Mouse (Mus musculus) megakaryocyte, adult 5-6 weeks (primary cell): ENCODE data around the gene Rps6kb1. TPM values are rescaled to one million over a fixed set of nuclear protein-coding genes. Genes with fewer than 3 reads are reported as not detected.
"Not testable (repeated sequence)": the region's sequence is repeated elsewhere in the genome, so short reads cannot be mapped to it uniquely, and the experiment has no call there.

Experiments
- ATAC-seq: 2 replicates; pipeline ENCODE4 v1.8.0; 2016; ENCODE audit warnings: mild to moderate bottlenecking, inconsistent platforms; ENCODE audit not compliant: poor library complexity, severe bottlenecking
- total RNA-seq, 2 experiments: library from RNA; stranded (forward) in 1 of 2; stranded (reverse) in 1 of 2; fragments of 153-499, 151-499 nt in 1 of 2; fragments of 221-1000, 200-1000 nt in 1 of 2; gene quantifications; 2 replicates each; pipeline versions ENCODE4 v1.2.3 to v1.2.4; 2015 to 2017

Rps6kb1 gene
- total RNA-seq, 2 experiments from 2014 or later: 29.9 to 30.4 TPM

DNA sequence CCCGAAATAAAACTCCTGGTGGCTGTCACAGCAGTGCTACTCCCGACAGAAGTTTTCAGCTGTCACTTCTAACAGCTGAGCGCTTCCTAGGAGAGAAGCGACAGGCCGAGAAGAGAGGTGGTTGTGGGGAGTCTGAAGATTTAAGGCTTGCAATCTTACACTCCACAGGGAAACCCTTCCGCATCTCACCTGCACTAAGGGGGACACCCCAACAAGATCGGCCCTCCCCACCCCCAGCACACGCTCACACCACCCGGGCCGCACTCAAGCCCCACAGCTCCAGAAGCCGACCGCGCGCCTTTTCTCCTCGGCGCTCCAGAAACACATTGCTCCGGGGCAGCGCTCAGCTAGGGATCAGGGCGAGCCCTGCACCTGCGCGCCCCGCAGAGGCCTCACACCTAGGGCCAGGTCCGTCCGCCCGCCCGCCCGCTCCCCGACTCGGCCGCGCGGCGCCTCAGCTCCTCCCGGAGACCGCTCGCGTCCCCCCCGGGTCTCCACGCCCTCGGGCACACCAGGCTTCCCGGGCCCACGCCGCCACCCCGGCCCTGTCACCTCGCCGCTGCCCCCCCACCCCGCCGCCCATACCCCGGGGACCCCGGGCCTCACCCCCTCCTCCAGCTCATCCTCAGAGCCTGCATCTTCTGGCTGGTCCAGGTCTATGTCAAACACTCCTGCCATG, 506 bp downstream of the Rps6kb1 start:
- no peak for ATAC-seq

DNA sequence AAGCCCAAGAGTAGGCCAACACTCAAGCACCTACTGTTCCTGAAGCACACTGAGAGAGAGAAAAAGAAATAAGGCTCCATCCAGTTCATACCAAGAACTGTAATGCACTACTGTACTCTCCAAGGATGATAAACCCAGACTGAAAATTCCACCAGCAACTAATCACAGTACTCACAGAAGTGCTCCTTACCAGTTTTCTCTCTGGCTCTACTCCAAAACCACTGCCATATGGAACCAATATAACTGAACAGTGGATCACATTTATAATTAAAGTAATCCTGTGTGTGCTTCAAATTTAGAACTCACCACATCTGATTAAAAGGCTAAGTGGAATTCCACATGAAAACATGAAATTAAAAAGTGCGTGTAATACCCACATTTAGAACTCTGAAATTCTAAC, 1.8 kb downstream of the Rps6kb1 start:
- ATAC-seq: no peak

DNA sequence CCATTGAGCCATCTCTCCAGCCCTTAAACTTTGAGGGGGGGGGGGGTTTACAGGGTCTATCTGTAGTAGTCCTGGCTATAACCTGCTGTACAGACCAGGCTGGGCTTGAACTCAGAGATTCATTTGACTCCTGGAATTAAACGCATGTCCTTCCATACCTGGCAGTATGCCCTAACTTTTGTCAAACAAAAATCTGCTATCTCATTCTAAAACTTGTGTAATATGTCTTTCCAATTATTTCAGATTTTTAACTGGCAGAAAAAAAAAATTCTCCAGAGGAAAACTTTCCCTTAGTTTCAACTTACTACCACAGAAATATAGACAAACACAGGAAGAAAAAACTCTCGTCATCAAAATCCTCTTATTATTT, 4.1 kb downstream of the Rps6kb1 start:
- ATAC-seq: no peak

DNA sequence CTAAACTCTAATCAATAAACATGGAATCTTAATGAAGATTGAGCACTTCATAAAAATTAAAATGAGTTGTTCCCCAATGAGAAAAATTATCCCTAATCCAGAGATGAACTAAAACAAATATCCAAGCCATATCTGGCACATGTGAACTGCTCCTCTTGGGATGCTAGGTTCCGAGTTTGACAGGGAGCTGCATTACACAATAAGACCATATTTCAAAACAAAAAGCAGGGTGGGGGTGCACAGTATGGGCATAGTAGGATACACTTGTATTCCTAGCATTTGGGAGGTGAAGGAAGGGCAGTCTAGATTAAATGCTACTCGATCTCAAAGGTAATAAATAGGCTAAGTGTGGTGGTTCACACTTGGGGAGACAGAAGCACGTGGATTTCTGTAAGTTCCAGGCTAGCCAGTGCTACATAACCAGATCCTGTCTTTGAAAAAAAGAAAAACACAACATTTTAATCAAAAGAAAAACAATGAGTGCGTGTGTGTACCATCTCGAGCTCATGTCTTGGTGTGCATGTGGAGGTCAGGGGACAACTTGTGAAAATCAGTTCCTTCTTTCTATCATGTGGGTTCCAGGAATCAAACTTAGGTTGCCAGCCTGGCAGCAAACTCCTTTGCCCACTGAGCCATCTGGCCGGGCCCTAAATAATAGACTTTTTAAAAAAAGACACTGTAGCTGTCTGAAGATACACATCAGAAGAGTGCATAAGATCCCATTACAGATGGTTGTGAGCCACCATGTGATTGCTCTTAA, 4.7 kb downstream of the Rps6kb1 start:
- ATAC-seq: no peak

DNA sequence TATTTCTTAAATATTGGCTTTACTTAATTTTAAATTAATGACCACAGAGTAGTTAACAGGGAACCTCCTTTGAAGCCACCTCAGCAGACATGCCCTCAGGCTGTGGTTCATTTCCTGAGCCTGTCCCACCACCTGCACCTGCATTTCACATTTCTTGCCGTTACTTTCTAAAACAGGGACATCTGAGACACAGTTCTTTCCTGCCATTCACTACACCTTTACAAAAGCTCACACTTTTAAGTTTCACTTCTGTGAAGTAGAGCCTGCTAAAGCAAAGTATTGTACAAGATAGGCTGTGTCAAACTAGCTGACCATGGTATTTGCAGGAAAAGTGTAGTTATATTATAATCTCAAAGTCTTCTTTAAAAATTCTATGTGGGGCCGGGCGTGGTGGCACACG, 5.8 kb downstream of the Rps6kb1 start:
- ATAC-seq: no peak

DNA sequence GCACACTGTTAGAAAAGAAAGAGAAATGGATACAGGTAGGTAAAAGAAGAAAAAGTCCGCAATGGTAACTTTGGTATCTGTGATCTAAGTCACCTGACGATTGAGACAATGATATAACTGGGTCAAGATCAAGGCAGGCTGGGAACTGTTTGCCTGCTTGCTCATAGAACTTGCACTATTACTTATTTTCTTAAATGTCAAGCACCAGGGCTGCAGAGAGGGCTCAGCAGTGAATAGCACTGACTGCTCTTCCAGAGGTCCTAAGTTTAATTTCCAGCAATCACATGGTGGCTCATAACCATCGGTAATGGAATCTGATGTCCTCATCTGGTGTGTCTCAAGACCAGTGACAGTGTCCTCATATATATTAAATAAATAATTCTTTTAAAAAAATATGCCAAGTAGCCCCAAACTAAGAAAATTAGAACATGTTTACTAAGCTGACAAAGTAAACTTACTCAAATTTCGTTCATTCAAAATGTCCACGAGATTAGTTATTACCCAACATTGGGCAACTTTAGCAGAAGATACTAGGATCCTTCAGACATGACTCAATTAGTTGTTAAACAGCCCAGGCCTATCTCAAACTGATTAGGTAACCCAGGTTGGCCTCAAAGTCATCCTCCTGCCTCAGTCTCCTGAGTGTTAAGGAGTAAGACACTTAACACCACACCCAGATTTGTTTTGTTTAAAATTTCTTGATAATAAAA, 10.2 kb downstream of the Rps6kb1 start:
- ATAC-seq: no peak

DNA sequence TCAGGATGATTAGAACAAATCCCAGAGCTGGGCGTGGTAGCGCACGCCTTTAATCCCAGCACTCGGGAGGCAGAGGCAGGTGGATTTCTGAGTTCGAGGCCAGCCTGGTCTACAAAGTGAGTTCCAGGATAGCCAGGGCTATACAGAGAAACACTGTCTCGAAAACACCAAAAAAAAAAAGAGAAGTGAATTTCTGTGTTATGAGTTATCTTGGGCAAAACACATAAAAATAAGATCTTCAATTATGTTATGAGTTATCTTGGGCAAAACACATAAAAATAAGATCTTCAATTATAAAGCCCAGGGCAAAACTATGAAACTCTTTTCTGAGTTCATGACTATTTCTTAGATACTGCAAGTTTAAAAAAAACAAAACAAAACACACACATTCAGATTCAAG, 11.3 kb downstream of the Rps6kb1 start:
- ATAC-seq: not testable (repeated sequence)

DNA sequence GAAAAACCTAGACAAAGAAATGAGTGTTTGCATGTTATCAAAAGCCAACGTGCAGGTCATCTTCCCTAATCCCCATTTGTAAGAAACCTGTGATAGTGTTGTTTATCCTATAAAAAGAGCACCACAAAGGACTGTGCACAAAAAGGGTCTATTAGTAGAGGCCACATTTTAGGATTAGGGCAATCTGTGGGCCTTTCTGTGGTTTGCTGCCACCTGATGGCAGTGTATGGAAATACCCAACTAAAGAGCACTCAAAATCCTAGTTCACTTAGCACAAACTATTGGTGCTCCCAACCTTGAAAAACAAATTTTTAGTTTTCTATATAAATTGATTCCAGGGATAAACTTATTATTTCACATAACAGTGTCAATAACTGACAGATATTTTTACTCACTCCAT, 11.8 kb downstream of the Rps6kb1 start:
- ATAC-seq: peak; percentile 47; the same call in 1 of the 2 replicates

DNA sequence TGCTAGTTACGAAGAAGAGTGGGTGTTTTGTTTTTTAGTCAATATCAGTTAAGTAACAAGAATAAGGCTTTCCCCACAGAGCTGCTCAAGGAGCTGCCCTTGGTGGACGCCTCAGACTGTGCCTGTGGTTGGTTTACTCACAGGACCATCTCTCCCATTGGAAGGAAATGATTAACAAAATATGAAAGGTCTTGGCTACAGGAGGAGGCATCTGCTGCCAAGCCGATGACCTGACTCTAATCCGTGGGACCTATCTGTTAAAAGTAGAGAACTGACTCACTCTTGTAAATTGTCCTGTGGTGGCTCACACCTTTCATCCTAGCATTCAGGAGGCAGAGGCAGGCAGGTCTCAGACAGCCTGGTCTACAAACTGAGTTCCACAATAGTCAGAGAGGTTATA, 17.1 kb downstream of the Rps6kb1 start:
- ATAC-seq: no peak

DNA sequence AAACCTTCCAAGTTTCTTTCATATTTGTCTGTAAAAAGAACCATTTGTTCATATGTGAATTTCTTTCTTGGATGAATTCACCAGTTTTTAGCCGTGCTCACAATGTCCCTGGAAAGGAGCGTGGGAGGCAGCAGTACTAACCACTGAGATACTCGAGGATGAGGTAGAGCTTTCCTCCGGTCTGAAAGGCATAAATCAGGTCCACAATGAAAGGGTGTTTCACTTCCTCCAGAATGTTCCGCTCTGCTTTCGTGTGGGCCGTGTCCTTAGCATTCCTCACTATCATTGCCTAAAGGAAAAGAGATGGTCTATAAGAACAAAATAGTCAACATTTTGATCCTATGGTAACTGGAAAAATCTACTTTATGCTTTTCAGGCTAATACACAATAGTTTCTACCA, 24.9 kb downstream of the Rps6kb1 start:
- ATAC-seq: no peak

DNA sequence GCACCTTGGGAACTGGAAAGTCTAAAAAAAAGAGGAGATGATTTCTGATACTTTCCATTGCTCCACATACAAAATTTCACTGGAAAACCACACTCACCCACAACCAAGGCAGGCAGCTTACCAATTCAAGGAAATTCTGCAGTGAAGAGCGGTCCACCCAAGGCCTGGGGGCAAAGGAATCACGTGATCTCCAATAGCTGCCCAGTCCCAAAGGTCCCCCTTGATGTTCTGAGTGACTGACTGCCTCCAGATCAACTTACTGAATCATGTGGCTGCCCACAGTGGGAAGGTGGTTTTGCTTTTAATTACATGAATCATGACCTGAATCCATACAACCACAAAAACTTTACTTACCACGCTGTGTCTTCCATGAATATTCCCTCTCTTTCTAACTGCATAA, 27.4 kb downstream of the Rps6kb1 start:
- ATAC-seq: no peak

DNA sequence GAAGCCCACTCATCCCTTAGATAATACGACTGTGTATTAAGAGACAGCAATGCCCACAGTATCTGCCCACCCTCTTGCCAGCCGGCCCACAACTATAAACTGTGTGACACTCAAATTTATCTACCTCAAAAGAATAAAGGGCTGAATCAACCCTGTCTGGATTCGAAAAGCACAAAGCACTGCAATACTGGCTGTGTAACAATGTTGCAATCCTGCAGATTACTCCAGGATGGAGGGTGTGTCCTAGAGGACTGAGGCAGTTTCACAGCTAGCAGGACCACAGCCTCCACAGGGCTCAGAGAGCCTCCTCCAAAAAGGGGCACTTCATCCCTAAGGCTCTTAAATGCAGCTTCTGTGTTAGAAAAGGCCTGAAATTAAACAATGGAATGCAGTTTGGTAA, 28.0 kb downstream of the Rps6kb1 start:
- ATAC-seq: no peak

DNA sequence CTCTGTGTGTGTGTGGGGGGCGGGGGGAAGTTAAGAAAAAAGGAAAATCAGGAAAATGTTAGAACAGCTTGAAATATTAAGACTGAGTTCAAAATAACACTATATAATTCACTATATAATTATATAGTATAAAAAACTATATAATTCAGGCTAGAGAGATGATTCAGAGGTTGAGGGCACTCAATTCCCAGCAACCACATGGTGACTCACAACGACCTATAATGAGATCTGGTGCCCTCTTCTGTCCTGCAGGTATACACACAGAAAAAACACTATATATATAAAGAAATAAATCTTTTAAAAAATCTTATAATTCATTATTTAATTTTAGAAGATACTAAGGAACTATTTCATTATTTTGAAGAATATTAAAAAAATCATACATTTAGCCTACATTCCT, 36.6 kb downstream of the Rps6kb1 start:
- ATAC-seq: no peak

DNA sequence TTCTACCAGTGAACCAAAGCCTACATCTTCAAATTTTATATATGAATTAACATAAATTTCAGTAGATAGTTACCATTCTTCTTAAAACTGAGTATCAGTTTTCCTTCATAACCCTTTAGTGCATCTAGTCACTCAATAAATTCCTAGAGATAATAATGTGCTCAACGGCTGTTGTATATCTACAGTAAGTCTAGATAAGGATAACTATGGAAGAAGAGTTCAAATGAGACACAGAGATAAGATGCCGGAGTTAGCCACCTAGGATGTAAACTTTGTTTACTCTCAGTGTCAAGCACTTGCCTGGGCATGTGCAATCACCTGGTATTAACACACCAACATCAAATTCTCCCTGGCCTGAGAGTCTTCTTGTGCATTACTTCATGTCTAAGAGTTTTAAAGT, 37.3 kb downstream of the Rps6kb1 start:
- ATAC-seq: no peak

DNA sequence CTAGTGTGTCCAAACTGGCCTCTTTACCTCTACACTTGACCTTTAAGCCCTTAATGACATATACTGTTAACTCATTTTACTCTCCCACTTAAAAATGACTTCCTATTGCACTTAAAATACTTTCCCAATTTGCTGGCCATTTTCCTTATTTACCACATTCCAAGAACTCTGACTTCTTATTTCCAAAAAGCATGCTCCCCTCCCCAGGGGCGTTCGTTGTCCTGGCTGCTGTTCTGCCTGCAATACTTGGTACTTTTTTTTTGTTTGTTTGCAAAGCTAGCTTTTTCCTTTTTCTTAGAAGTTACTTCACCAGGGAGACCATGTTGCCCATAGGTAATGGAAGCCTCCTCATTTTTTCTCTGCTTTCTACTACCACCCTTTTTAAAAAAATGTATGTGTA, 41.5 kb downstream of the Rps6kb1 start:
- ATAC-seq: no peak

DNA sequence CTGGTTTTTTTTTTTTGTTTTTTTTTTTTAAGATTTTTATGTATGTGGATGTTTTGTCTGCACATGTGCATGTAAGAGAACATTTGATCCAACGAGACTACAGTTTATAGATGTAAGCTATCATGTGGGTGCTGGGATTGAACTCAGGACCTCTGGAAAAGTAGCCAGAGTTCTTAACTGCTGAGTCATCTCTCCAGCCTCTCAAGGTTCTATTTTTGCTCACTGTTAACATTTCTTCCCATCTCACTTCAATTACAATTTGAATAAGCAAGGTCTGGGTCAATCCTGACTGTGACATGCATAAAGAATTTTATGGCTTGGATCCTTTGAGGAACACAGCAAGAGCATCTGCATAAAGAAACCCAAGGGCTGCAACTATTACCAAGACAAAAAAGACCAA, 43.8 kb downstream of the Rps6kb1 start:
- no peak for ATAC-seq

DNA sequence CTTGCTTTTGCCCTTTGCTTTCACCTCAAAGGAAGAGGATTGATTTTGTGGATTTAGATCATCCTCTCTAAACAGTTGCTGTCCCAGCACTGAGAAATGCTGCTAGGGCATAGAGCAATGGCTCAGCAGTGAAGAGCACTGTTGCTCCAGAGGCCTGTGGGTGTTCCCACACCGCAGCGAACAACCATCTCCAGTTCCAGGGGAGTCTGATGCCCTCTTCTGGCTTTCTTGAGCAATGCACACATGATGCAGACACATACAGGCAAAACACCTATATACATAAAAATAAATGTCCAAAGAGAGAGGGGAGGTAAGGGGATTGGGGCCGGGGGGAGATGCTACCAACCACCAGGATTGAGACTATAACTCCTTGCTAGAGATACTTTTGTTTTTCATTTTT, 46.7 kb downstream of the Rps6kb1 start:
- no peak for ATAC-seq

DNA sequence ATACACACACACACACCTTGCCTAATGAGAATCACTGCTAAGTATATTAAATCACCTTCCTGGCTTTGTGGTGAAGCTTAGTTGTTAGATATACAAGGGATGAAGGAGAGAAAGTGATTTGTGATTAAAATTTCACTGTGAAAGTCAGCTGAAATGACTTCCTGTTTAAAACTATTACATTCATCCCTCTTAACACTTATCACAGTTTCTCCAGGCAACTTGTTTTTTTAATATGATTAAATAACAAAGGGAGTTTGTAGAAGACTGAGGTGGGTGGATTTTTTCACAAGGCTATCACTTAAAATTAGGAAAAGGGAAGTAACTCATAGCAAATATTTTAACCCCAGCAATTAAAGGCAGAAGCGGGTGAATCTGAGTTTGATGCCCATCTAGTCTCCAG, 47.2 kb downstream of the Rps6kb1 start:
- ATAC-seq: no peak

DNA sequence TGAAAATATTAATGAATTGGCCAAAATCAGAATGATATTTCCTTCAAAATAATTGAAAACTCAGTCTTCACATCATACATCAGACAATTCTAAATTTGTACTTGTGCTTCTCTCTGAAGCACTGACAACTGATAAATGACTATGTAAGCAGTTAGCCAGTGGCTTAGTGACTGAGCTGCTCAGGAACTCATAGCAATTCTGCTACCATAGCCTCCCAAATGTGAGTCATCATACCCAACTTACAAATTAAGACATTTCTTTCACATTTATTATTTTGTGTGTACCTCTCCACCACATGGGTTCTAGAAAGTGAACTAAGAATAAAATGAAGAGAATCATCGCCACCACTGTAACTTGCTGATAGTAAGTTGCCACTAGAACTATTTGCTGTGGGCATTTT, 53.8 kb downstream of the Rps6kb1 start:
- ATAC-seq: no peak

DNA sequence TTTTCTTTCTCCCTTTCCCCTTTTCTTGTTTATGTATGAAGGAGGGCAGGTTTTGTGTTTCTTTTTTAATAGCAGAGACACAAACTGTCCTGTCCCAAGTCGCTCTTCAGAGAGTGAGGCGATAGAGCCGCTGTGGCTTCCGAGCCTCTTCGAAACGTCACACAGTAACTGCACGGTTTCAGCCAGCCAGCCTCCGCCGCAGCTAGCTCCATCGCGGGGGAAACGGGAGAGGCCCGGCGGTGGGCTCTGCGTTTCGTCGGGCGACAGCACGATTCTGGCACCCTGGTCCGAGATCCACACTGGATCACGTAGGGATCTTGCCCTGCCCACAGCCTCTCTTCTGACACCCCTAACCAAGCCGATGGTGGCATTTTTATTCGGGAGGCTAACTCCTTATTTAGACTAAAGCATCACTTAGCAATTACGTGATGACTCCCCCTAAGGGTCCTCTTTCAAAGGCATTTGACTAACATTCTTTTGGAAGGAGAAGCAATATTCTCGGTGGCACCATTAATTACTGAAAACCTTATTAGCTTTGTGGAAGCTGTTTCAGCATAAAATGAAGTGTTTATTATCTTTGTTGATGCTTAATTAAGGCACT, 59.6 kb downstream of the Rps6kb1 start:
- ATAC-seq: peak; percentile 33

DNA sequence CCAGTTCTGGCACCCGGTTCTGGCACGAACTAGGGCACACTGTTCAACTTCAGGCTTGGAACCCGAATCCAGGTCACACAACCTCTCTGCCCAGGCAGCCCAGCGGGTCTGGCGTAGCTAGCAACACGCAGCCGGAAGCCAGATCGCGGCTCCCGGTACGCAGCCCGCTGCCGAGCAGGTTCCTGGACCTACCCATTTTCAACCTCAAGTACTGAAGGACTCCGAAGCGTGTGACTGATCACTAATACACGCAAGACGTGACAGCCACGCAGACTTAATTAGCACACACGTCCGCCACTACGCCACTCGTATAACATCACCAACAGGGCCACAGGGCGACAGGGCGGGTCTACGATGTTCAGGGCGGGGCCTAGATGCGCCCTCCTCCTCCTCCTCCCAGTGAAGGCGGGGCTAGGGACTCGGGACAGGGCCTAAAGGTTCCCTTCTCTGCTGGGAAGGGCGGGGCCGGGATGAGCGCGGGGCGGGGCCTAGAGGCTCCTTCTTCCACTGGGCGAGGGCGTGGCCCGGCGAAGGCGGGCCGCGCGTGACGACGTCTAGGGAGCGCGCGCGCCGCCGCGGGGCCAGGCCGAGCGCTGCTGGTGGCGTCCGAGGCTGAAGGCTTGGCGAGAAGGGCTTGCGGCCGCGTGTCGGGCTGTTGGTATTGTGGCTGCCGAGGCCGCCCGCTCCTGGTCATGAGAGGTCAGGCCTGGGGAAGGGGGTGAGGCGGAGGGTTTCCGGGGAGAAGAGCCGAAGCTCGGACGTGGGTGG, 60.3 kb downstream of the Rps6kb1 start, which contains the start of gene Rnft1:
TSS of gene Rnft1 (plus strand) at position 557 of the 768 bp plus-strand sequence.
- peak; percentile 96 for ATAC-seq
